Mouse (Mus musculus) ZHBTc4 (cell line): Measurements from ENCODE around the gene Wbp2nl.
A peak's percentile ranks its signal among the peaks of the same experiment; 100 is the strongest.

ENCODE experiments used
- DNase-seq: peaks from one replicate; pipeline ENCODE4 v3.0.0-alpha.2; 2011; ENCODE audit warnings: low read depth, low spot score

Gene Wbp2nl

DNA sequence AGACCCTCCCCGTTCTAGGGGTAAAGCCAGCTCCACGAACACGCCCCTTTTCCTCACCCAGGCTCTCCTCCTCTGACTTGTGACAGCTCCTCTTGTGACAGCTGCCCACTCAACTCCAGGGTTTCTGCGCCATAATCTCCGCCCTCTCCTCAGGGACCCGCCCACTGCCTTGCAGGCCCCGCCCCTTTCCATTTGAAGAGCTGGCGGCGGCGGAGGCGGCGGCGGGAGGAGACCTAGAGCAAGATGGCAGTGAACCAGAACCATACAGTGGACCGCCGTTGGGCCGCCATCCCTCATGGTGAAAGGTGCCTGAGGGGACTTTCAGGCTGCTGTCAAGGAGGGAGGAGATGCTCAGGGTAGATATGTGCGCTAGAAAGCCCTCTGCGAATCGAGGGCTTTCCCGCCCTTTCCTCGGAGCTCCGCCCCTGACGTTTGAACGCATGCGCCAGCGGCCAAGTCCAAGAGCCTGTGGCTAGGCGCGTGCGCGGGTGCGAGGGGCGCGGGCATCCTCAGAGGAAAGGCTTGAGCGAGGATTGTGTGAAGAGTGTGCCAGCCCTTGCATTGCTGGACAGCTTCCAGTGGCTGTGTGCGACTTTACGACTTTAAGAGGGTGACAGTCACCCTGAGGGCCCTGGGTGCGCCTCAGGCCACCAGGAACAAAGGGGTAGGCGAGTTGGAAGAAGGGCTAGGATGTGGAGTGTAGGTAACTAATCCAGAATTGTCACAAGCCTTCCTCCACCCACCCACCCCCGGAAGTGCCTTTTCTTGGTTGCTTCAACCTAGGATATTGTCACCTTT is at the start of gene Wbp2nl:
TSS of gene Wbp2nl (plus strand) at position 191 of the 798 bp plus-strand sequence.
- DNase-seq = peak; percentile 93

DNA sequence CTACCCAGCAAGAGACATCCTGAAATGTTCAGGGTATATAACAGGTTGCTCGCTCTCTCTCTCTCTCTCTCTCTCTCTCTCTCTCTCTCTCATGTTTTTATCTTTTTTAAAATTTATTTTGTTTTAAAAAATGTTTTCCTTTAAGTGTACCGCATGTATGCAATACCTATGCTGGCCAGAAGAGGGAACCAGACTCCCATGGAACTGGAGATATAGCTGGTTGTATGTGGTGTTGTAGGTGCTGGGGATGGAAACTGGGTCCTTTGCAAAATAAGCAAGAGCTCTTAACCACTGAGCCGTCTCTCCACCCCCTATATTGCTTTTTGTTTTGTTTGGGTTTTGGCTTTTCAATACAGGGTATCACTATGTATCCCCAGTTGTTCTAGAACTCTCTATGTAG is 47.2 kb upstream of the Wbp2nl start:
- DNase-seq = no peak

DNA sequence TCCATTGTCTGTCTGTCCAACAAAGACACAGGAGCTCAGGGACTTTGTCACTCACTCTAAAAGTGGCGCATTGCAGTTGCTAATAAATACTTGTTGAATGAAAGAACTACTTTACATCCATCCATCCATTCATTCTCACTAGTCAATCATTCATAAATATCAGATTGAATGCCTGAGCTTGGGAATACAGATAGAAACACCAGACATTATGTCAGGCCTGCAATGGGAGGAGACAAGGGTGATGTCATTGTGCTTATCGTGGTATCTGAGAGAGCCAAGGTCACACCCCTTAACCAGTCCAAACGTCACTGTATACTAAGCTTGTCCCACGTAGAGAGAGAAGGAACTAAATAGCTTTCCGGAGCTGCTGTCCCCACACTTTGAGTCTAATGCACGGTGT is 46.7 kb upstream of the Wbp2nl start, which contains the start of gene 1500009C09Rik:
TSS of gene 1500009C09Rik (plus strand) at position 301 of the 400 bp plus-strand sequence.
- no peak for DNase-seq

DNA sequence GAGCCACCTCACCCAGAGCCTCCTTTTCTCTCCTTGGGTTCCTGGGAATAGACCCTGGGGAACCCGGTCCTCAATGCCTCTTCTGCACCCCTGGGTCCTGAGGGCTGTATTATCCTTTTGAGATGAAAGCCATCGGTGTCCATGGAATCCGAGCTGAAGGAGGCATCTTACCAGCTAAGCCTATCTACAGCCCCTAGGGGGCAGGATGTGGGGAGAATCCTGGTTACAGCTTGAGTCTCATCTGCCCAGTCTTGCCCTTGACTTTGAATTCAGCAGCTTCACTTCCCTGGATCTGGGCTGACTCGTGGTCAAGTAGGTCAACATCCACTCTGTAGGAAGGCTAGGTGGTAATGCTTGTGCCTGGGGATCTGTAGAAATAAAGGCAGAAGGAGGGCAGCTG is 43.5 kb upstream of the Wbp2nl start:
- DNase-seq = peak; percentile 59

DNA sequence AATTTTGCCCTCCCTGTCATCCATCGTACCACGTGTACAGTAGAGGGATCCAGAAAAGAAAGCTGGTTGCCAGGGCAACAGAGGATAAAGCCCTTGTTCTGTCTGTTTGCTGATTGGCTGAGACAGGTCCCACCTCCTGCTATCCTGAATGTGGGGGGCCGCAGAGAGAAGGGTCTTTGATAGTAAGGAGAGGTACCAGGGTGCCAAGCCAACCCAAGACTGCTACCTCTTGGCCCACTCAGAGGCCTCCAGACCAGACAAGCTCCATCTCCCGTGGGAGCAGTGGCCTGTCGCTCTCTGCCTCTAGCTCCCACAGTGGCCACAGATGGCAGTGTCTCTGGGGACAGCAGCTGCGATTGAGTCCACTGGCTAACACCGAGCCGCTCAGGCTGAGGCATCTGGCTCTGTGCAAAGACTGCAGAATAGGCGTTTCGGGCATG is 42.8 kb upstream of the Wbp2nl start:
- no peak for DNase-seq

DNA sequence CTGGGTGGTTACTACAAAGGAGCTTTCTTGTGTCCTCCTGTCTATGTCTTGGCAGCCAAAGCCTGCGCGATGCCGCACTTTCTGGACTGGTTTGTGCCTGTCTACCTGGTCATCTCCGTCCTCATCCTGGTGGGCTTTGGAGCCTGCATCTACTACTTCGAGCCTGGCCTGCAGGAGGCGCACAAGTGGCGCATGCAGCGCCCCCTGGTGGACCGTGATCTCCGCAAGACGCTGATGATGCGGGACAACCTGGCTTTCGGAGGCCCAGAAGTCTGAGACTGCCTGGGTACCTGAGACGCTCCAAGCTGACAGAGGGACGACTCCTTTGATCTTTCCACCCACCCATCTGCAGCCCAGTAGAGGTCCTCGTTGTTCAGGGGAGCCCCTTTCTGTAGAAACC is 39.2 kb upstream of the Wbp2nl start:
- DNase-seq = peak; percentile 95

DNA sequence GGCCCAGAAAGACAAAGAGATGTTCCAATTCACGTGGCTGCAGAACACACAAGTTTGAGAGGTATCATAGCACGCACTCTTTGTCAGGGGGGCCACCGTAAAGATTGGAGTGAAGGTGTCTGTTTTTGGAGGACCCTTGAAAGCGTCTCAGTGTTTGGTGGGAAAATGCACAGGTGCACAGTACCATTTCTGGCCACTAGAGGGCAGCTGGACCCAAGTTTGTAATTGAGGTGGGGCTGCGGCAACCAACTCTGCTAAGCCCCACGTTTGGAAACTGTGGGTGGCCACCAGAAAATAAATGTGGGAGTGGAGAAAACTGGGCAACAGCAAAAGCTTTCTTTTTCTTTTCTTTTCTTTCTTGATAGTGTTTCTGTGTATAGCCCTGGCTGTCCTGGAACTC is 32.4 kb upstream of the Wbp2nl start:
- DNase-seq = peak; percentile 84

DNA sequence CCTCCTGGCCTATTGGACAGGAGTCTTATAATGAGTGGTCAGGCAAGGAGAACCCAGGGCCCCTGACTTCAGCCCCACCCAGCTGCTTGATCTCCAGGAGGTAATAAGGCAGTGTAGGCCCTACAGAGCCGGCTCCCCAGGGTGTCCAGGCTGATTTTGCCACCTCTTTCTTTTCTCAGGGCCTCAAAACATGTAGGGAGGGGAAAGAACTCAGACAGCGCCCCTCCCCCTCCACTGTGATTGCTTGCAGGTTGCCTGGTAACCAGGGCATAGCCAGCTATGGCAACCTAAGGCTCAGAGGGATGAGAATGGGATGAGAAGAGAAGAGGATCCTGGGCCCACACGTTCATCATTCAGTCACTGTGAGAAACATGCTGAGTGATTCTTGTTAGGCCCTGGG is 30.6 kb upstream of the Wbp2nl start:
- peak; percentile 61 for DNase-seq

DNA sequence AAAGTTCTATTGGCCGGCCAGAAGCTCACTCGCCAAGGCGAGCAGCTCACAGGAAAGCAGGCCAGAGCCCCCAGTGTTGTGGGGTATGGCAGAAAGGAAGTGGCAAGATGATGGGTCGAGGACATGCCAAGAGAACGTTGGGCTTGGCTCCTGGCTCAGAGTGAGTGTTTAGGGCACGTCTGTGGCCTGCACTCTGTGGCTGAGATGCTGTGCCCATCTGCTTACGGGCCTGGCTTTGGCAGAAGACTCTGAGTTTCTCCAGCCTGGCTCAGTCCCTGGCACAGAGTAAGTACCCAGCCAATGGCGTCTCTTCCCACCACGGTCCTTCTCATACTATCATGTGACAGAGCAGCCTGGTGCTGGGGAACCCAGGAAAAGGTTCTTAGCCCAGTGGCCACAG is 30.0 kb upstream of the Wbp2nl start:
- no peak for DNase-seq

DNA sequence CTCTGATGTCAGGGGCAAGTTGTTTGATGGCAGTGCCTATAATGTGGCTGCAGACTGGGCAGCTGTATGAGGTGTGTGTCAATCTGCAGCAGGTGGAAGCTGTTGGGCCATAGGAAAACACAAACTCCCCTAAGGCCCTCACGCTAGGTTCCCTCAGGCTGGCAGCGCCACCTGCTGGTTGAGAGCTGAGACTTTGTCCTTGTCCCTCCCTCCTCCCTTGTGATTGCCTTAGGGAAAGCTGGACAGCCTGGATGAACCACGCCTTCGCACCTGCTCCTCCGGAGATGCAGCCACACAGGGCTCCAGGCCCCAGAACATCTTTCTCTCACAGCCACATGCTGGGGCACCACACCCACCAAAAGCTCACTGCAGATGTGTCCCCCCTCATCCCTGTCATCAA is 27.6 kb upstream of the Wbp2nl start:
- DNase-seq = peak; percentile 92

DNA sequence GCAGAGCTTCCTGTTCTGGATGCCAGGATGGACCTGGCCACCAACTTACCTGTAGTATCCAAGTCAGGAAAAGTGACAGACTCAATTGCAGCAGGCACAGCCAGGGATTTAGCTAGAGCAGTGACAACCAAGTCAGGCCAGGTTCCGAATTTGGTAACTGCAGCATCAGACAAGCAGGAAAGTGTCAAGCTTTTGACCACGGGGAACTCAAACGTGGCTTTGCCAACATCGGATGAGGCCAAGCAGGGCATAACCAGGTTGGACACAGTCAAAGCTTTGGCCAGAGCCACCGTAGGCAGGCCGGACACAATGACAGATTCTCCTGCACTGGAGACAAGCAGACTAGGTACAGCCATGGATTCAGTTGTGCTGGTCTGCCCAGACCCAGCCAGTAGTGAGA is 26.5 kb upstream of the Wbp2nl start:
- no peak for DNase-seq

DNA sequence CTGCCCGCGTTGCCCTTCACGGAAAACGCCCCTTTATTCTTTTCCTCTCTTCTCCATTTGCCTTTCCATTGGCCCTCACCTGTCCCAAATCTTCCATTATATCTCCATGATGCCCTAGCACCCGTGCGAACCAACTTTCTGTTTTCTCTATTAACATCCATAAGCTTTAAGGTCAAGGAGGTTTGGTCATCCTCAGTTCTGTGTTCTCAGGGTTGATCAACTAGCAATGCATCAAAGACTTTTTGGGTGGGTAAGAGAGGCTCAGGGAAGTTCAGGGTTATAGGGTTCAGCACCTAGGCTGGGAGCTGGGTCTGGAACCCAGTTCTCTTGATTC is 24.2 kb upstream of the Wbp2nl start, which contains the start of gene Sept3:
TSS of gene Sept3 (plus strand) at position 301 of the 334 bp plus-strand sequence.
- DNase-seq = no peak

DNA sequence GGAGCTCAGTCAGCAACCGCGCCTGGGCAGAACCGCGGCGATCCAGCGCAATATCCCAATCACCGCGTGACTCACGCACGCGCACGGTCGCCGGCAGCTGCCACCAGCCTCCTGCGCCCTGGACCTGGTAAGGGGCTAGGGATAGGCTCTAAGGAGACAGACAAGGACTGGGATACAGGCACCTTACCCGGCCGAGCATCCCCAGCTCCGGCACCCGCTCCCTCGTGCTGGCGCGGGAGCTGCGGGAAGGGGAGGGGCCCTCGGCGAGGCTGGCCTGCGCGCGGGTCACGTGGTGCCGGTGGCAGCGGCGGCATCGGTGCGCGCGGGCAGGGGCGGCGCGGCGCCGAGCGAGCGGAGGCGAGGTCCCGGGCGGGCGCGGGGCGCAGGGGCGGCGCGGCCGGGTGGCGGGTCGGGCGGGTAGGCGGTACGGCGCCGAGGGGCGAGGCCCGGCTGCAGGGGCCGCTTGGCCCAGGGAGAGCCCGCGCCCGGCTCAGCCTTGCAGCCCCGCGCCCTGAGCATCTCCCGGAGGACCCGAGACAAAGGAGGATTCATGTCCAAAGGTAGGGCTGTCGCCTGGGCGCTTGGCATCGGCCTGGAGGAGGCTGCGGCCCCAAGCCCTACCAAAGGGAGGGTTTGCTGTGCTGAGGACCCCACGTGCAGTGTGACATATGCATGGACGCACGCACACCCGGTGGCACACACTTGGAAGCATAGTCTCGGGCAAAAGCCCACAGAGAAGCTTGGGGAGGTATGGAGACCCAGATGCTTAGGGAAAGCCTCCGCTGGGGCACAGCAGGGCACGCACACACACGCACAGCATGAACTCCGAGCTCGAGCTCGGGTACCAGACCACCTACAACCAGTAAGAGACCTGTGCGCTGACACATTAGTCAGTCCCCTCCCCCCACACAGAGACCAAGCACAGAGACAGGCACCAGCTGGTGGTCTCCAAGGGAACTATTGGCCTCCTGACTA is 23.5 kb upstream of the Wbp2nl start:
- DNase-seq = peak; percentile 63

DNA sequence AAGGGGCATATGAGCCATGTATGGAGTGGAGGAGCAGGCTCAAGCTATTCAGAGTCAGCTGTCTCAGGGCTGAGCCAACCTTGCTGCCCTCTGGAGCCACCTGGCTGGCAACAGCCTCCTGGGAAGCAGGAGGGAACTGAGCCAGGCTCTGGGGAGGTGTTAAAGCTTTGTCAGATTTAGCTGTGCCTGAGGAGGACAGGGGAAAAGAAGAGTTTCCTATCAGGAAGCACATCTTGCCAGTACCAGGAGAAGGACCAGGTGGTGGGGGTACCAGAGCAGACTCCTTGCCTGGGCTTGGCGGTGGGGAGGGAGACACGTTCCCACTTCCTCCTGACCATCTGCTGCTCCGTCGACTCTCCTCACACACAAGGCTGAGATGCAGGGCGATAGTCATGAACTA is 21.2 kb upstream of the Wbp2nl start:
- DNase-seq = no peak

DNA sequence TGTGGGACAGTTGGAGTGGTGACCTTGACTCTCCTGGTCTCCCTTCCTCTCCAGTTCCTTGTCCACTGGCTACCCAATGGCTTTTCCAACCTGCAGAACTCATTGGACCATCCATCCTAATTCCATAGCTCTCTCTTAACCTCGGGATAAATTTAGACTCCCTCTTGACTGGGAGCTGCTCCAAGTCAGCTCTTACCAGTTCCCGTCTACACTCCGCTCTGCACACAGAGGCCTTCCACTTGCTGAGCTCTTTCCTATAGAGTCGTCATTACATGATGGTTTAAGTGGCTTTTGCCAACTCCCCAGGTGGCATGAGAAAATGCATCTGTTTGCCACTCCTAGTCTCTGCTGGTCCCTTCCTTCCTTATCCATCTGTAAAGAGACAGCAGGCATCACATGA is 18.1 kb upstream of the Wbp2nl start:
- DNase-seq = no peak

DNA sequence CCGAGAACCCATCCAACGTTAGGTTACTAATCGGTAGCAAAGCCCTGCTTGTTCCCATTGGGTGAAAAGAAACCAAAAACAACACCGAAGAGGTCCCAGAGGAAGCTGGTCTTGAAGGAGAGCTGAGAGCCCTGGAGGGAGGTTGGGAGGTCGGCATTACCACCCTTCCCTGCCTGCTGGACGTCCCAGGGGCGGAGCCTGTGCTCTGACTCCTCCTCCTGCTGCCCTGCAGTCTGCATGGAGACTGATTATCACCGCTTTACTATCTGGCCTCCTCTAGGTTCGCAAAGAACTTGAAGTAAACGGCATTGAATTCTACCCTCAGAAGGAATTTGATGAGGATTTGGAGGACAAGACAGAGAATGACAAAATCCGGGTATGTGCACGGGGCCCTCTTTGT is 12.6 kb upstream of the Wbp2nl start:
- peak; percentile 59 for DNase-seq

DNA sequence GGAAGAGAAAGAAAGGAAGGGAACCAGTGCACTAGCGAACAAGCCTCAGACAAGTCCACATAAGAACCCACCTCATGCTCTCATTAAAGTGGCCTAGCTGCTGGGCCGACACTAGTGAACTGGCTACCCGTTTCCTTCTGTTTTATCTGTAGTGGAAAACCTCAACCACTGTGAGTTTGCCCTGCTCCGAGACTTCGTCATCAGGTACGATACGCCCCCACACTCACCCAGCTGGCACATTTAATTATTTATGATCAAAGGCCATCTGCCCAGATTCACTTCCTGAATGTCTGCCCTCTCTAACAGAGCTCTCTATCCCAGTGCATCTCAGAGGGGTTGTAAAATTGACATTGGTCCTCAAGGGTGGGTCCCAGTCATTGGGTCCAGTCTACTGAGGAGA is 8.5 kb upstream of the Wbp2nl start:
- no peak for DNase-seq

DNA sequence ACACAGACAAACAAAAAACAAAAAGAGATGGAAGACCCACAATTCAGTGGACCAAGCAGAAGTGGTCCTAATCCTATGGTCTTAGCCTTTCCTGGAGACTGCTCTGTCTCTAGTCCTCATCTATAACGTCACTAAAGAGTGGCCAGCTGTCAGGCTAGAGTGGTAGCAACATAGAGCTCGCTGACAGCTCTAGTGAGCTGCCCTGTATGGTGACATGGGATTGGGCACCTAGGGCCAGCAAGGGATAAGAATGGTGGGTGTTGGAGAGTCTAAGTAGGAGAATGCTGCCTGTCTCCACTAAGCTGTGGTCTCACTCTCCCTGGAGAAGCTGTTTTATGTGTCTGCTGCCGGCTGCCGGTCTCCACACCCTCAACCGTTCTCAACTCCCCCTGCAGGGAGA is 5.9 kb upstream of the Wbp2nl start:
- no peak for DNase-seq

DNA sequence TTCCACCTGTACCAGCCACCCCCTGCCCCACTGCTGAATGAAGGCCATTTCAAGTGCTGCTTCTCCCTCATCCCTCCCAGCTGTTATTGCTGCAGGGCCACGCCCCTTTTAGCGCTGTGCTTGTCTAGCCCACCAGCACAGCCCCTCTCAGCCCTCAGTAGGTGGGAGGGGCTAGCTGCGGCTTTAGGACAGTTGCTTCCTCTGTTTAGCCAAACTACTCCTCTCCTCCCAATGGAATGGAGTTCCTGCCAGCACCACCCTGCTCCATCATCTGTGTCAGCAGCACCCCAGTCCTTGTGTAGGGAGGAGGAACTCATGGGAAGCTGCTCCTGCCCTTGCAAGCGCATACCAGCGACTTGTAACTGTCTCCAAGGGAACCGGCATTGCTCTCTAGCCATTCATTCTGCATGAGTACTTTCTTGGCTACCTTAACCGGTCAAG is 5.5 kb upstream of the Wbp2nl start:
- peak; percentile 70 for DNase-seq

DNA sequence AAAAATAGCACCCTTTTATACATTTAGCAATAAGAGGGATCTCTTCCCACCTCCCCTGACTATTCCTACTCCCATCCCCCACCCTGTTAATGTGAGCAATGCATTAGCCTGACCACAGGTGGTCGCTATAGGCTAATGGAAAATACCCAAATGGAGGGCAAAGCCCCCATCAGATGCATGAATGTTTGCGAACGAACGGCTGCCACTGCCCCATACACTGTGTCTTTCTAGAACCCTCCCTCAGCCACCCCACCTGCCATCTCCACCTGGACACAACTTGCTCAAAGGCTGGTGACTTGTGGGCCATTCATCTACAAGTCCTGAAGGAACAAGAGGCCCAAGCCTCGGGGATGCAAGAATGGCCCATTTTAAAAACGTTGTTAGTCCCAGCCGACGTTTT is 4.7 kb upstream of the Wbp2nl start:
- peak; percentile 65 for DNase-seq

DNA sequence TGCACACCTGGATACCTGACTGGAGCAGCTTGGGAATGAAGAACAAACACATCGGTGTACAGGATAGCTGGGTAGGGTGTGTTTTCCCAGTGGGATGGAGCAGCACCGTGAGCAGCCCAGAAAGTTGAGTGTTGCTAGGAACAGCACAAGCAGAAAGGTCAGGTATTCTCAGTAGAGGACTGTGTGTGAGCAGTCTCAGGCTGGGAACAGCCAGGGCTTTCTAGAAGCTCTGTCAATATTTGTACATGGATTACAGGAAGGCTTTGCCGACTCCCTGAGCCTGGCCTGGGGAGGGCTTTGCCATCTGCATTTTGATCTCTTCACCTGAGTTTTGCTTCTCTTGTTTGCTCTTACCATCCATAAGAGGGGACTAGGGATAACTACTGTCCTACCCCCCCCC is 8.4 kb downstream of the Wbp2nl start:
- DNase-seq = no peak

DNA sequence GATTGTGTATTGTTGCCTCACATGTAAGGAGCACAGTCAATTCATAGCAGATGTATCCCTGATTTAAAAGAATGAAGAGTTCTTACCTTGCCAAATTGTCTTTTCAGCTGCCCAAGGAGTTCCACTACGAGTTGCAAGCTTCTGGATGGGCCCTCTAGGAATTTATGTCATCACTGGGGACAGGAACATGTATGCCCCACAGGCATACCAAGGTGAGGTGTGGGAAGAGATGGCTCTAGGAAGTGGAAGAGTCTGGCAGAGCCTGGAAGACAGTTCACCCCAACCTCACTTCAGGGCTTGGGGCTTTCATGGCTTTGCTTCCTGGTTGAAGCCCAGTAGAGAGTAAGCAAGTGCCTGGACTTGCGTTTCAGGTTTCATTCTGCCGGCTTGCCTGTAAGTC is 9.7 kb downstream of the Wbp2nl start:
- DNase-seq = no peak

DNA sequence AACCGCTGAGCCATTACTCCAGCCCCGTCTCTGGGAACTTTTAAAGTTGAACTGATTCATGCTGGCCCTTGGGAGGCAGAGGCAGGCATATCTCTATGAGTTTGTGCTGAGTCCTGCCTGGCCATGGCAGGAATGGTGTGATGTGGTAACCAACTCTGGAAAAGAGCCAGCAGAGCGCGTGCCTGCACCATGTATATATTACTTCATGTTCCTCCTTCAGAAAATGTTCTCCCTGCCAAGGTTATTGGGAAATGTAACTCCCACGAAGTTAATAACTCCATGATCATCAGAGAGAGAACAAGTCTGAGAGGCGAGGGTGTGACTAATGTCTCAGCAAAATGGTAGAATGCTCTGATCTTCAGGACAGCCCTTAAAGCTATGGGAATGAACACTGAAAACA is 19.1 kb downstream of the Wbp2nl start:
- no peak for DNase-seq
